Mouse (Mus musculus) colon, adult 2 months (tissue): Measurements from ENCODE around the gene Gm6370. TPM values are rescaled to one million over a fixed set of nuclear protein-coding genes. Genes with fewer than 3 reads are reported as not detected.

ENCODE experiments used
- polyA plus RNA-seq: library from polyadenylated mRNA; depleted of rRNA; stranded (reverse); fragments of >200 nt; gene quantifications from 2 replicates; pipeline ENCODE4 v1.2.3, GENCODE M21; 2012; rRNA removed

The Gm6370 gene
- not detected in 2 replicates for polyA plus RNA-seq

GRCm38 (mm10) chr5:146491063-146491462, at the start of gene Gm6370:
TSS of gene Gm6370 (plus strand) at chr5:146491363.

GRCm38 (mm10) chr5:146481665-146482064, 9.5 kb upstream of the Gm6370 start, which contains the start of gene Gm6408:
TSS of gene Gm6408 (plus strand) at chr5:146481965.

DNA sequence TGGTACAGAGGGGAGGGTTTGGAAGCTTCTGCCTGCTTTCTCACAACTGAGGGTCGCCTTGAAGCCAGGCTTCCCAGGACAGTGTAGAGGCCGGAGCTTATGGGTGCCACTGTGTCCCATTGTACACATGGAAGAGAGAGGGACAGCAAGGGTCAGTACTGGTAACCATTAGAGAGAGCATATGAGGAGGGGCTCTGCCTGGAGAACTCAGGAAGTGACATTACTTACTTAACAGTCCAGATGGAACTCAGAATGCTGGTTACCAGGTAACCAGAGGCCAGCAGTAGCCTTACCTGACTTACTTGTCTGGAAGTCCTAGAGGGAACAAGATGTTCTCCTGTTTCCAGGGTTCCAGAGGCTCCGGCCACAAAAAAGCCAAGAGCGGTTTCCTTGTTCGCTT, 10.9 kb downstream of the Gm6370 start, which contains the start of gene 4930449I24Rik:
TSS of gene 4930449I24Rik (plus strand) at position 301 of the 400 bp plus-strand sequence.

DNA sequence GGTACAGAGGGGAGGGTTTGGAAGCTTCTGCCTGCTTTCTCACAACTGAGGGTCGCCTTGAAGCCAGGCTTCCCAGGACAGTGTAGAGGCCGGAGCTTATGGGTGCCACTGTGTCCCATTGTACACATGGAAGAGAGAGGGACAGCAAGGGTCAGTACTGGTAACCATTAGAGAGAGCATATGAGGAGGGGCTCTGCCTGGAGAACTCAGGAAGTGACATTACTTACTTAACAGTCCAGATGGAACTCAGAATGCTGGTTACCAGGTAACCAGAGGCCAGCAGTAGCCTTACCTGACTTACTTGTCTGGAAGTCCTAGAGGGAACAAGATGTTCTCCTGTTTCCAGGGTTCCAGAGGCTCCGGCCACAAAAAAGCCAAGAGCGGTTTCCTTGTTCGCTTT, 22.7 kb downstream of the Gm6370 start, which contains the start of gene Gm3402:
TSS of gene Gm3402 (plus strand) at position 301 of the 400 bp plus-strand sequence.

DNA sequence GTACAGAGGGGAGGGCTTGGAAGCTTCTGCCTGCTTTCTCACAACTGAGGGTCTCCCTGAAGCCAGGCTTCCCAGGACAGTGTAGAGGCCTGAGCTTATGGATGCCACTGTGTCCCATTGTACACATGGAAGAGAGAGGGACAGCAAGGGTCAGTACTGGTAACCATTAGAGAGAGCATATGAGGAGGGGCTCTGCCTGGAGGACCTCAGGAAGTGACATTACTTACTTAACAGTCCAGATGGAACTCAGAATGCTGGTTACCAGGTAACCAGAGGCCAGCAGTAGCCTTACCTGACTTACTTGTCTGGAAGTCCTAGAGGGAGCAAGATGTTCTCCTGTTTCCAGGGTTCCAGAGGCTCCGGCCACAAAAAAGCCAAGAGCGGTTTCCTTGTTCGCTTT, 34.3 kb downstream of the Gm6370 start, which contains the start of gene Gm3404:
TSS of gene Gm3404 (plus strand) at position 301 of the 400 bp plus-strand sequence.

GRCm38 (mm10) chr5:146537347-146537746, 46.2 kb downstream of the Gm6370 start, which contains the start of gene Gm3409:
TSS of gene Gm3409 (plus strand) at chr5:146537647.

Other genes with a start within 250 kb of the Gm6370 start
- 2.6 and 2.8 TPM in 2 replicates for gene Wasf3, start 106.4 kb upstream of the Gm6370 start, polyA plus RNA-seq
- not detected in 2 replicates for gene Gm6408, start 9.4 kb upstream of the Gm6370 start, polyA plus RNA-seq
- not detected in 2 replicates for gene 4930449I24Rik, start 11.0 kb downstream of the Gm6370 start, polyA plus RNA-seq
- gene Gm3402, start 22.8 kb downstream of the Gm6370 start, polyA plus RNA-seq = not detected in 2 replicates
- gene Gm3404, start 34.4 kb downstream of the Gm6370 start, polyA plus RNA-seq = not detected in 2 replicates
- not detected in 2 replicates for gene Gm3409, start 46.3 kb downstream of the Gm6370 start, polyA plus RNA-seq
- not detected in 2 replicates for gene Gm3415, start 64.8 kb downstream of the Gm6370 start, polyA plus RNA-seq
- gene Gpr12, start 93.9 kb downstream of the Gm6370 start, polyA plus RNA-seq = 0.07 TPM in 1 of 2 replicates, not detected in the other